Mouse (Mus musculus) erythroblast, embryonic 14.5 days (primary cell): ENCODE measurements around the gene Dgkh.

Experiments used
- GATA1 ChIP-seq: IDR thresholded peaks from 2 replicates; pipeline ENCODE4 v1.6.1; 2012; ENCODE audit warnings: low read length, inconsistent platforms, mixed read lengths
- TAL1 ChIP-seq: IDR thresholded peaks from 3 replicates; pipeline ENCODE4 v1.6.1; 2012; ENCODE audit warnings: low read length, inconsistent platforms, mixed read lengths

DNA sequence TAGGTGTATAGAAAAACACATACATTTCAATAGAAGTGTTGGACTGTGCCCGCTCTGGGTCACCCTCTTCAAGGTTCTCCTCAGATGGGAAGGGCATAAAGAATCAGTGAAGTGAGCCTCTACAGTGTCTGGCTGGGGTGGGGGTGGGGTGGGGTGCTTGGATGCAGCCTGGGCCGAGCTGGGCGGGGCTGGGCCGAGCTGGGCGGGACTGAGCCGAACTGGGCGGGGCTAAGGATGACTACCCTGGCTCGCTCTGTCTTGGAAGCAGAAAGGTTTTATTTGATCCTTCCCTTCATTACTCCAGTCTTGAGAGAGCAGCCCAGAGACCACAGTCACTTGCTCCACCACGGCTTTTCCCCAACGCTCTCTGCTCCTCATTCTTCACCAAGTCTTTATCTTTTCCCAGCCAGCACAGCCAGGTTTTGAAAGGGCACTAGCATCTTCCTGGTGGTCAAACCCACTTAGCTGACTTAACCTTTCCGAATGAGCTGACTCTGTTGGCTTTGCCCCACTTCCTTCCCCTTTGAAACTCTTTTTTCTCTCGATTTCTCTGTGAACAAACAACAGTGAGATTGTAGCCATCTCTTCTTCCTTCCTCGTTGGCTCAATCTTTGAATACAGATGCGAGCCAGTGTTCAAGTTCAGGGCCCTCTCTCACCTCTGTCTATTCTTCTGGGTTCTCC, 15.5 kb upstream of the Dgkh start:
- TF ChIP-seq GATA1 (no peak), TAL1 (no peak)
